14 mouse cellular contexts compared by ENCODE assay signal in the genomic region with DNA sequence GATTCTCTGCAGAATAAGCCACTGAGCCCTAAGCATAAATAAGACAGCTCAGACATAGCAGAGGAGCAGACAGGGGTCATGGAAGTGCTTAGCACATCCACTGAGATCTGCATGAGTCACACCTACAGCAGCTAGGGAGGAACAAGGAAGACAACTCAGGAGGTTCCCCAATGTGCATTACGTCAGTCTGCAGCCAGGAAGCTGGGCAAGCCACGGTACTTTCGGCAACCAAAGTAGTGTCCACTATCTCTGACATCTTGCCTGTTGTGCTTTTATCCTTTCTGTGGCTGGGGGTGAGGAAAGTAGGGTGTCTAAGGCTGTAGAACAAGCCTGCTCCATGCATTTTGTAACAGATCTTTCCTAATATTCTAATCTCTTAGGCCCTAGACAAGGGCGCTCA. TPM values are rescaled to one million over a fixed set of nuclear protein-coding genes. Genes with fewer than 3 reads are reported as not detected.
DNase-seq lines count a peak whose midpoint lies in the region; ATAC-seq and TF ChIP-seq lines count a peak whose summit lies in the region.
"Had no signal": no experiment of that assay in that cellular context is flagged by ENCODE, and none has a peak within 500 bp of the region (broad histone marks: within the 10 kb centered on the region; RNA-seq: fewer than 3 reads in every experiment).

No protein-coding gene starts in this region.

- no peak for DNase-seq in liver, postnatal 0 days
- no peak for DNase-seq in liver, embryonic 11.5 days (ENCODE audit: low spot score)
- peak; percentile 23 for DNase-seq in MEL (ENCODE audit: low read depth, low spot score)
- DNase-seq in natural killer cell, adult 2 months (ENCODE audit: low spot score in 2 of 2) = no peak
- no peak for DNase-seq in layer of hippocampus, postnatal 10 days (ENCODE audit: low spot score in 2 of 2)
- DNase-seq in gastrocnemius, adult 8-10 months (ENCODE audit: low spot score in 2 of 2) = no peak

- TF ChIP-seq CTCF in liver, postnatal 0 days (IDR thresholded peaks at IDR 0.05; ENCODE audit: low read depth) = no peak
- no peak for TF ChIP-seq CTCF in MEL (IDR thresholded peaks at IDR 0.05 in 2 of 3, conservative IDR thresholded peaks at IDR 0.05 in 1 of 3; ENCODE audit: control insufficient read depth in 1 of 3, insufficient read depth in 1 of 3, low read depth in 2 of 3, low read length in 3 of 3, poor library complexity in 1 of 3, severe bottlenecking in 1 of 3)

- H3K27ac ChIP-seq in liver, postnatal 0 days (ENCODE audit: low read depth) = no peak overlapping the region
- no peak overlapping the region for H3K27ac ChIP-seq in liver, embryonic 11.5 days (ENCODE audit: low read depth, low read length)
- no peak overlapping the region for H3K27ac ChIP-seq in MEL (ENCODE audit: control insufficient read depth, low read depth, low read length)
- no peak overlapping the region for H3K27ac ChIP-seq in intestine, embryonic 15.5 days
- H3K27ac ChIP-seq: hindbrain, embryonic 12.5 days; liver, embryonic 14.5 days; neural tube, embryonic 13.5 days had no signal

- no peak overlapping the region for H3K4me2 ChIP-seq in liver, postnatal 0 days (ENCODE audit: low read depth, low read length)
- no peak overlapping the region for H3K4me2 ChIP-seq in liver, embryonic 11.5 days
- H3K4me2 ChIP-seq in intestine, embryonic 15.5 days (replicated peaks) = no peak overlapping the region
- H3K4me2 ChIP-seq: heart, embryonic 11.5 days; hindbrain, embryonic 12.5 days; midbrain, embryonic 11.5 days; neural tube, embryonic 13.5 days had no signal

- no peak for TF ChIP-seq POLR2A in MEL (IDR thresholded peaks at IDR 0.05; ENCODE audit: control insufficient read depth in 1 of 2, insufficient read depth in 1 of 2, low read depth in 1 of 2, low read length in 2 of 2, poor library complexity in 1 of 2)

- TF ChIP-seq RAD21 in MEL (IDR thresholded peaks at IDR 0.05; ENCODE audit: low read depth, low read length) = no peak

- 38% methylated on average over 4 of the region's 4 CpGs for WGBS in liver, postnatal 0 days (ENCODE audit: insufficient replicate concordance)
- WGBS in liver, embryonic 11.5 days = 36% methylated on average over 4 of the region's 4 CpGs
- WGBS in intestine, embryonic 15.5 days = 58% methylated on average over 4 of the region's 4 CpGs

- H3K4me1 ChIP-seq in liver, postnatal 0 days (ENCODE audit: insufficient read depth) = no peaks in the 10 kb centered on the region
- no peaks in the 10 kb centered on the region for H3K4me1 ChIP-seq in liver, embryonic 11.5 days (replicated peaks; ENCODE audit: control insufficient read depth, insufficient read depth, low read length)
- no peaks in the 10 kb centered on the region for H3K4me1 ChIP-seq in MEL (ENCODE audit: control insufficient read depth in 1 of 2, insufficient read depth in 2 of 2, low read length in 2 of 2)
- H3K4me1 ChIP-seq in intestine, embryonic 15.5 days (replicated peaks) = peaks cover 3% of the 10 kb centered on the region; the same call in 1 of the 2 replicates
- H3K4me1 ChIP-seq: hindbrain, embryonic 12.5 days; neural tube, embryonic 13.5 days had no signal

- ATAC-seq in liver, postnatal 0 days = 0 out of 2 replicates have a peak, but pooled peaks have one; percentile 40
- ATAC-seq in liver, embryonic 11.5 days (replicated peaks; ENCODE audit: low FRiP score) = no peak
- peak; percentile 62; the same call in 1 of the 2 replicates for ATAC-seq in intestine, embryonic 15.5 days
- ATAC-seq in neutrophil, adult 5-6 weeks (ENCODE audit: extremely low read depth, insufficient number of reproducible peaks, low FRiP score, poor library complexity, severe bottlenecking) = peak; percentile 74

- no peak for TF ChIP-seq EP300 in liver, postnatal 0 days (IDR thresholded peaks at IDR 0.05; ENCODE audit: low read depth)
- TF ChIP-seq EP300 in MEL (IDR thresholded peaks at IDR 0.05; ENCODE audit: low read depth in 1 of 2, low read length in 2 of 2) = no peak

- H3K9ac ChIP-seq in liver, postnatal 0 days (replicated peaks) = no peak overlapping the region
- H3K9ac ChIP-seq in liver, embryonic 11.5 days (ENCODE audit: low read depth, low read length) = no peak overlapping the region
- no peak overlapping the region for H3K9ac ChIP-seq in MEL (ENCODE audit: control insufficient read depth, low read depth, low read length, poor library complexity, severe bottlenecking)
- no peak overlapping the region for H3K9ac ChIP-seq in intestine, embryonic 15.5 days
- H3K9ac ChIP-seq: hindbrain, embryonic 12.5 days; liver, embryonic 14.5 days; neural tube, embryonic 13.5 days had no signal

- no peak overlapping the region for H3K4me3 ChIP-seq in liver, postnatal 0 days (ENCODE audit: low read depth, low read length)
- H3K4me3 ChIP-seq in liver, embryonic 11.5 days (ENCODE audit: low read depth, low read length) = no peak overlapping the region
- no peak overlapping the region for H3K4me3 ChIP-seq in MEL (ENCODE audit: control insufficient read depth in 1 of 2, insufficient read depth in 1 of 2, low read depth in 2 of 2, low read length in 2 of 2)
- no peak overlapping the region for H3K4me3 ChIP-seq in intestine, embryonic 15.5 days (replicated peaks)
- H3K4me3 ChIP-seq: hindbrain, embryonic 12.5 days; neural tube, embryonic 13.5 days had no signal

- H3K27me3 ChIP-seq in liver, postnatal 0 days (ENCODE audit: insufficient read depth, low read length) = no peaks in the 10 kb centered on the region
- H3K27me3 ChIP-seq in liver, embryonic 11.5 days (replicated peaks; ENCODE audit: control insufficient read depth, insufficient read depth, low read length) = no peaks in the 10 kb centered on the region
- H3K27me3 ChIP-seq in MEL (ENCODE audit: control insufficient read depth in 1 of 2, insufficient read depth in 2 of 2, low read length in 2 of 2) = peaks cover 11 to 12% of the 10 kb centered on the region in 2 experiments
- H3K27me3 ChIP-seq in intestine, embryonic 15.5 days (replicated peaks) = no peaks in the 10 kb centered on the region
- H3K27me3 ChIP-seq: hindbrain, embryonic 12.5 days had no signal

- H3K79me2 ChIP-seq in MEL (ENCODE audit: control insufficient read depth, insufficient read depth, low read length, poor library complexity) = no peaks in the 10 kb centered on the region

- no peaks in the 10 kb centered on the region for H3K9me3 ChIP-seq in liver, postnatal 0 days (ENCODE audit: low read length)
- H3K9me3 ChIP-seq in liver, embryonic 11.5 days (ENCODE audit: control insufficient read depth, low read length) = no peaks in the 10 kb centered on the region
- no peaks in the 10 kb centered on the region for H3K9me3 ChIP-seq in MEL (replicated peaks; ENCODE audit: insufficient read depth, low read length)
- H3K9me3 ChIP-seq in intestine, embryonic 15.5 days = no peaks in the 10 kb centered on the region
- H3K9me3 ChIP-seq: hindbrain, embryonic 12.5 days; neural tube, embryonic 13.5 days had no signal

- H3K36me3 ChIP-seq in liver, postnatal 0 days (replicated peaks; ENCODE audit: insufficient read depth, low read length) = no peaks in the 10 kb centered on the region
- H3K36me3 ChIP-seq in liver, embryonic 11.5 days (ENCODE audit: control insufficient read depth, insufficient read depth, low read length) = no peaks in the 10 kb centered on the region
- H3K36me3 ChIP-seq in MEL (ENCODE audit: control insufficient read depth in 1 of 2, insufficient read depth in 2 of 2, low read length in 2 of 2) = no peaks in the 10 kb centered on the region
- H3K36me3 ChIP-seq in intestine, embryonic 15.5 days = no peaks in the 10 kb centered on the region
- H3K36me3 ChIP-seq: hindbrain, embryonic 12.5 days; neural tube, embryonic 13.5 days had no signal

TF ChIP-seq in MEL, 35 proteins besides CTCF, POLR2A, EP300 and RAD21:
- TF ChIP-seq MYB (IDR thresholded peaks at IDR 0.05; ENCODE audit: low read depth, low read length) = no peak
- TF ChIP-seq ZC3H11A (IDR thresholded peaks at IDR 0.05; ENCODE audit: low read depth, low read length) = no peak
- TF ChIP-seq CHD1 (IDR thresholded peaks at IDR 0.05; ENCODE audit: low read depth, low read length) = no peak
- no peak for TF ChIP-seq MAFK (IDR thresholded peaks at IDR 0.05; ENCODE audit: borderline replicate concordance, low read depth, low read length)
- TF ChIP-seq MYC (IDR thresholded peaks at IDR 0.05; ENCODE audit: low read depth, low read length) = no peak

RNA-seq across cellular contexts. Expression of gene Tcf7l2, which starts 27.6 kb away (rescaled TPM):
- polyA plus RNA-seq in liver, postnatal 0 days (2015; fragmentation: Nextera tagmentation; extraction: Ambion mirVana) = 18.8 and 21.6 TPM in 2 replicates
- 48.9 and 50.3 TPM in 2 replicates for polyA plus RNA-seq in liver, embryonic 11.5 days (2014; fragmentation: Nextera tagmentation; extraction: Ambion mirVana)
- 0.65 and 1.7 TPM in 2 replicates for total RNA-seq in MEL (2012; rRNA removed)
- 10 to 100 TPM in 1 of 2 experiments, not detected in 1; 12.8 TPM for polyA plus RNA-seq in MEL (2012; ENCODE audit: insufficient read depth in 1 of 2, insufficient read length in 2 of 2, low read depth in 1 of 2, low replicate concordance in 2 of 2, missing spikeins in 1 of 2)
- polyA plus RNA-seq in intestine, embryonic 15.5 days (2015; fragmentation: Nextera tagmentation; extraction: Ambion mirVana) = 65.0 and 78.9 TPM in 2 replicates
- total RNA-seq in neutrophil, adult 5-6 weeks (2017) = 0.70 and 1.1 TPM in 2 replicates
- 10 to 100 TPM; 14.2 to 26.1 TPM for total RNA-seq in layer of hippocampus, postnatal 10 days (2021)
- 10 to 100 TPM in 1 of 4 experiments, 1 to 10 TPM in 3; 5.7 to 10.7 (median 7.7) TPM for total RNA-seq in gastrocnemius, adult 8-10 months (2022)
- total RNA-seq: CH12.LX had no signal
